Mouse (Mus musculus): ENCODE results near the gene Spsb4. TPM values are rescaled to one million over a fixed set of nuclear protein-coding genes. Genes with fewer than 3 reads are reported as not detected.

Gene Spsb4
- total and polyA plus RNA-seq, 3 experiments = 4.2 to 9.1 (median 7.2) TPM

- H3K9ac ChIP-seq (ENCODE audit: low read depth, low read length) = no peak overlapping the region
- H3K4me1 ChIP-seq (ENCODE audit: control insufficient read depth, insufficient read depth, low read length) = no peaks in the 10 kb centered on the region
- intact Hi-C loops (cut with DNase I) = no loop called here
Measured at GRCm38 (mm10) chr9:96908737-96909136, 109.9 kb downstream of the Spsb4 start.

GRCm38 (mm10) chr9:96904360-96905355 lies 114.0 kb downstream of the Spsb4 start:
- no peak overlapping the region for H3K9ac ChIP-seq (ENCODE audit: low read depth, low read length)
- no peak overlapping the region for H3K27ac ChIP-seq
- no peaks in the 10 kb centered on the region for H3K4me1 ChIP-seq (ENCODE audit: control insufficient read depth, insufficient read depth, low read length)
- no peaks in the 10 kb centered on the region for H3K27me3 ChIP-seq (ENCODE audit: control insufficient read depth, insufficient read depth, low read length)
- intact Hi-C loops (cut with DNase I) = no loop called here
- no peak overlapping the region for H3K4me3 ChIP-seq
- 84% methylated on average over 7 of the region's 7 CpGs for WGBS
- H3K36me3 ChIP-seq (ENCODE audit: control insufficient read depth, insufficient read depth, low read length) = no peaks in the 10 kb centered on the region
- TF ChIP-seq EP300 (IDR thresholded peaks at IDR 0.05; ENCODE audit: insufficient read depth, low read depth, low read length) (no peak), CTCF (IDR thresholded peaks at IDR 0.05) (no peak), POLR2A (IDR thresholded peaks at IDR 0.05; ENCODE audit: insufficient read depth, low read depth, low read length) (no peak)
- no peak for DNase-seq
- H3K79me2 ChIP-seq (replicated peaks; ENCODE audit: control insufficient read depth, insufficient read depth, low read length) = no peaks in the 10 kb centered on the region

More at GRCm38 (mm10) chr9:96908737-96909136, 109.9 kb downstream of the Spsb4 start:
- no peak for DNase-seq
- Histone ChIP-seq H3K27me3 (ENCODE audit: control insufficient read depth, insufficient read depth, low read length) (no peaks in the 10 kb centered on the region), H3K27ac (no peak overlapping the region), H3K79me2 (replicated peaks; ENCODE audit: control insufficient read depth, insufficient read depth, low read length) (no peaks in the 10 kb centered on the region), H3K36me3 (ENCODE audit: control insufficient read depth, insufficient read depth, low read length) (no peaks in the 10 kb centered on the region), H3K4me3 (no peak overlapping the region)
- no peak for TF ChIP-seq POLR2A (IDR thresholded peaks at IDR 0.05; ENCODE audit: insufficient read depth, low read depth, low read length)
- TF ChIP-seq CTCF (IDR thresholded peaks at IDR 0.05) = no peak
- no peak for TF ChIP-seq EP300 (IDR thresholded peaks at IDR 0.05; ENCODE audit: insufficient read depth, low read depth, low read length)
- 64% methylated on average over 2 of the region's 2 CpGs for WGBS

- H3K79me2 ChIP-seq (replicated peaks; ENCODE audit: control insufficient read depth, insufficient read depth, low read length) = no peaks in the 10 kb centered on the region
- DNase-seq = no peak
- no peaks in the 10 kb centered on the region for H3K4me1 ChIP-seq (ENCODE audit: control insufficient read depth, insufficient read depth, low read length)
- 74% methylated on average over 5 of the region's 5 CpGs for WGBS
- no peak for TF ChIP-seq EP300 (IDR thresholded peaks at IDR 0.05; ENCODE audit: insufficient read depth, low read depth, low read length)
- no peak for TF ChIP-seq POLR2A (IDR thresholded peaks at IDR 0.05; ENCODE audit: insufficient read depth, low read depth, low read length)
- TF ChIP-seq CTCF (IDR thresholded peaks at IDR 0.05) = no peak
- no peaks in the 10 kb centered on the region for H3K36me3 ChIP-seq (ENCODE audit: control insufficient read depth, insufficient read depth, low read length)
- H3K4me3 ChIP-seq = no peak overlapping the region
- no peak overlapping the region for H3K27ac ChIP-seq
- intact Hi-C loops (cut with DNase I) = no loop called here
- H3K27me3 ChIP-seq (ENCODE audit: control insufficient read depth, insufficient read depth, low read length) = no peaks in the 10 kb centered on the region
- H3K9ac ChIP-seq (ENCODE audit: low read depth, low read length) = no peak overlapping the region
Measured at GRCm38 (mm10) chr9:96899717-96900116, 118.9 kb downstream of the Spsb4 start.

GRCm38 (mm10) chr9:96899004-96899403 lies 119.6 kb downstream of the Spsb4 start:
- H3K27ac ChIP-seq = no peak overlapping the region
- intact Hi-C loops (cut with DNase I) = no loop called here
- no peaks in the 10 kb centered on the region for H3K27me3 ChIP-seq (ENCODE audit: control insufficient read depth, insufficient read depth, low read length)
- no peak for TF ChIP-seq EP300 (IDR thresholded peaks at IDR 0.05; ENCODE audit: insufficient read depth, low read depth, low read length)
- TF ChIP-seq CTCF (IDR thresholded peaks at IDR 0.05) = no peak
- no peak for TF ChIP-seq POLR2A (IDR thresholded peaks at IDR 0.05; ENCODE audit: insufficient read depth, low read depth, low read length)
- no peaks in the 10 kb centered on the region for H3K4me1 ChIP-seq (ENCODE audit: control insufficient read depth, insufficient read depth, low read length)
- H3K79me2 ChIP-seq (replicated peaks; ENCODE audit: control insufficient read depth, insufficient read depth, low read length) = no peaks in the 10 kb centered on the region
- no peak for DNase-seq
- no peaks in the 10 kb centered on the region for H3K36me3 ChIP-seq (ENCODE audit: control insufficient read depth, insufficient read depth, low read length)
- no peak overlapping the region for H3K4me3 ChIP-seq
- H3K9ac ChIP-seq (ENCODE audit: low read depth, low read length) = no peak overlapping the region

- H3K4me3 ChIP-seq = no peak overlapping the region
- no peak for DNase-seq
- TF ChIP-seq EP300 (IDR thresholded peaks at IDR 0.05; ENCODE audit: insufficient read depth, low read depth, low read length) (no peak), POLR2A (IDR thresholded peaks at IDR 0.05; ENCODE audit: insufficient read depth, low read depth, low read length) (no peak), CTCF (IDR thresholded peaks at IDR 0.05) (no peak)
- WGBS = 87% methylated on average over 1 of the region's 1 CpGs
- no peaks in the 10 kb centered on the region for H3K4me1 ChIP-seq (ENCODE audit: control insufficient read depth, insufficient read depth, low read length)
- intact Hi-C loops (cut with DNase I) = no loop called here
- no peak overlapping the region for H3K9ac ChIP-seq (ENCODE audit: low read depth, low read length)
- no peak overlapping the region for H3K27ac ChIP-seq
- H3K79me2 ChIP-seq (replicated peaks; ENCODE audit: control insufficient read depth, insufficient read depth, low read length) = no peaks in the 10 kb centered on the region
- H3K36me3 ChIP-seq (ENCODE audit: control insufficient read depth, insufficient read depth, low read length) = no peaks in the 10 kb centered on the region
- H3K27me3 ChIP-seq (ENCODE audit: control insufficient read depth, insufficient read depth, low read length) = no peaks in the 10 kb centered on the region
Measured at GRCm38 (mm10) chr9:96896690-96897089, 122.0 kb downstream of the Spsb4 start.

GRCm38 (mm10) chr9:96893582-96893981 lies 125.1 kb downstream of the Spsb4 start:
- Histone ChIP-seq H3K27me3 (ENCODE audit: control insufficient read depth, insufficient read depth, low read length) (no peaks in the 10 kb centered on the region), H3K36me3 (ENCODE audit: control insufficient read depth, insufficient read depth, low read length) (no peaks in the 10 kb centered on the region), H3K4me3 (no peak overlapping the region), H3K9ac (ENCODE audit: low read depth, low read length) (no peak overlapping the region), H3K79me2 (replicated peaks; ENCODE audit: control insufficient read depth, insufficient read depth, low read length) (no peaks in the 10 kb centered on the region), H3K4me1 (ENCODE audit: control insufficient read depth, insufficient read depth, low read length) (no peaks in the 10 kb centered on the region), H3K27ac (no peak overlapping the region)
- intact Hi-C loops (cut with DNase I) = no loop called here
- no peak for DNase-seq
- TF ChIP-seq CTCF (IDR thresholded peaks at IDR 0.05) = no peak
- TF ChIP-seq POLR2A (IDR thresholded peaks at IDR 0.05; ENCODE audit: insufficient read depth, low read depth, low read length) = no peak
- no peak for TF ChIP-seq EP300 (IDR thresholded peaks at IDR 0.05; ENCODE audit: insufficient read depth, low read depth, low read length)
- 68% methylated on average over 5 of the region's 5 CpGs for WGBS

Other genes with a start within 250 kb of the Spsb4 start
- 10 to 100 TPM; 16.3 to 16.9 TPM for gene Pxylp1, start 126.2 kb downstream of the Spsb4 start, total RNA-seq (2021)
- gene Pxylp1, start 126.2 kb downstream of the Spsb4 start, polyA plus RNA-seq (2012; rRNA removed) = 6.5 and 9.5 TPM in 2 replicates
- 10 to 100 TPM; 34.7 to 35.1 TPM for gene Slc25a36, start 92.3 kb upstream of the Spsb4 start, total RNA-seq (2021)
- 14.1 and 30.9 TPM in 2 replicates for gene Slc25a36, start 92.3 kb upstream of the Spsb4 start, polyA plus RNA-seq (2012; rRNA removed)

Measured in heart, adult 2 months (tissue).